Mouse (Mus musculus): ENCODE measurements around the gene Rbms3. TPM values are rescaled to one million over a fixed set of nuclear protein-coding genes. Genes with fewer than 3 reads are reported as not detected.

Rbms3 gene
- polyA plus RNA-seq, 1 experiment from 2014 or later = 48.9 TPM

- TF ChIP-seq CTCF (IDR thresholded peaks at IDR 0.05) (peak; percentile 76), EP300 (IDR thresholded peaks at IDR 0.05) (no peak)
- DNase-seq (ENCODE audit: low spot score) = peak; percentile 44
These were observed 1076.5 kb downstream of the Rbms3 start for GRCm38 (mm10) chr9:116553181-116553580.

DNA sequence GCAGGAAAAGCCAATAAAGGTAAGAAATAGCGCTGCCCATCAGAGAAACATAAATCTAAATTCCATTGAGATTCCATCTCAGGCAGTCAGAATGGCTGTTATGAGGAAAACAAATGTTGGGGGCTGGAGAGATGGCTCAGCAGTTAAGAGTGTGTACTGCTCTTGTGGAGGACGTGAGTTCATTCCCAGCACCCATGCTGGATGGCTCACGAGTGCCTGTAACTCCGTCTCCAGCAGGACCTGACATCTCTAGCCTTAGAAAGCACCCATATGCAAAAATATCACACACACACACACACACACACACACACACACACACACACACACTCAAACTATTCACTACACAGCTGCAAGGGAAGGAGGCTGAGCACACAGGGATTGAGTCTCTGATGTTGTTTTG, 1083.6 kb downstream of the Rbms3 start:
- TF ChIP-seq CTCF (IDR thresholded peaks at IDR 0.05) (no peak), EP300 (IDR thresholded peaks at IDR 0.05) (no peak)
- no peak for ATAC-seq
- H3K36me3 ChIP-seq (ENCODE audit: insufficient read depth, low read length) = no peaks in the 10 kb centered on the region
- no peak overlapping the region for H3K9ac ChIP-seq (replicated peaks; ENCODE audit: low read depth)
- DNase-seq (ENCODE audit: low spot score) = no peak
- H3K27ac ChIP-seq (ENCODE audit: low read length) = no peak overlapping the region
- no peak overlapping the region for H3K4me2 ChIP-seq (replicated peaks; ENCODE audit: low read depth, low read length)
- no peaks in the 10 kb centered on the region for H3K4me1 ChIP-seq (ENCODE audit: insufficient read depth, low read depth, low read length)
- H3K4me3 ChIP-seq (ENCODE audit: low read depth, low read length) = no peak overlapping the region
- 71% methylated on average over 4 of the region's 4 CpGs for WGBS
- H3K27me3 ChIP-seq (replicated peaks; ENCODE audit: insufficient read depth, low read length) = no peaks in the 10 kb centered on the region
- no peaks in the 10 kb centered on the region for H3K9me3 ChIP-seq (ENCODE audit: low read length)

More at GRCm38 (mm10) chr9:116553181-116553580, 1076.5 kb downstream of the Rbms3 start:
- H3K36me3 ChIP-seq (ENCODE audit: insufficient read depth, low read length) = no peaks in the 10 kb centered on the region
- ATAC-seq = no peak
- no peak overlapping the region for H3K4me2 ChIP-seq (replicated peaks; ENCODE audit: low read depth, low read length)
- no peaks in the 10 kb centered on the region for H3K4me1 ChIP-seq (ENCODE audit: insufficient read depth, low read depth, low read length)
- no peak overlapping the region for H3K9ac ChIP-seq (replicated peaks; ENCODE audit: low read depth)
- H3K27me3 ChIP-seq (replicated peaks; ENCODE audit: insufficient read depth, low read length) = no peaks in the 10 kb centered on the region
- H3K9me3 ChIP-seq (ENCODE audit: low read length) = no peaks in the 10 kb centered on the region
- 86% methylated on average over 3 of the region's 3 CpGs for WGBS
- no peak overlapping the region for H3K27ac ChIP-seq (ENCODE audit: low read length)
- H3K4me3 ChIP-seq (ENCODE audit: low read depth, low read length) = no peak overlapping the region

GRCm38 (mm10) chr9:116542793-116543192, 1086.9 kb downstream of the Rbms3 start:
- Histone ChIP-seq H3K27me3 (replicated peaks; ENCODE audit: insufficient read depth, low read length) (no peaks in the 10 kb centered on the region), H3K9me3 (ENCODE audit: low read length) (no peaks in the 10 kb centered on the region), H3K4me2 (replicated peaks; ENCODE audit: low read depth, low read length) (no peak overlapping the region), H3K4me1 (ENCODE audit: insufficient read depth, low read depth, low read length) (no peaks in the 10 kb centered on the region), H3K27ac (ENCODE audit: low read length) (no peak overlapping the region), H3K4me3 (ENCODE audit: low read depth, low read length) (no peak overlapping the region), H3K9ac (replicated peaks; ENCODE audit: low read depth) (no peak overlapping the region), H3K36me3 (ENCODE audit: insufficient read depth, low read length) (no peaks in the 10 kb centered on the region)
- ATAC-seq = no peak
- DNase-seq (ENCODE audit: low spot score) = peak; percentile 42
- TF ChIP-seq EP300 (IDR thresholded peaks at IDR 0.05) = no peak
- TF ChIP-seq CTCF (IDR thresholded peaks at IDR 0.05) = no peak
- WGBS = 46% methylated on average over 4 of the region's 4 CpGs

GRCm38 (mm10) chr9:116541976-116542375, 1087.7 kb downstream of the Rbms3 start:
- no peaks in the 10 kb centered on the region for H3K9me3 ChIP-seq (ENCODE audit: low read length)
- peak; percentile 18 for DNase-seq (ENCODE audit: low spot score)
- H3K9ac ChIP-seq (replicated peaks; ENCODE audit: low read depth) = no peak overlapping the region
- no peak overlapping the region for H3K27ac ChIP-seq (ENCODE audit: low read length)
- TF ChIP-seq CTCF (IDR thresholded peaks at IDR 0.05) (no peak), EP300 (IDR thresholded peaks at IDR 0.05) (no peak)
- H3K4me3 ChIP-seq (ENCODE audit: low read depth, low read length) = no peak overlapping the region
- no peaks in the 10 kb centered on the region for H3K36me3 ChIP-seq (ENCODE audit: insufficient read depth, low read length)
- no peaks in the 10 kb centered on the region for H3K4me1 ChIP-seq (ENCODE audit: insufficient read depth, low read depth, low read length)
- WGBS = 60% methylated on average over 7 of the region's 7 CpGs
- no peaks in the 10 kb centered on the region for H3K27me3 ChIP-seq (replicated peaks; ENCODE audit: insufficient read depth, low read length)
- no peak for ATAC-seq
- H3K4me2 ChIP-seq (replicated peaks; ENCODE audit: low read depth, low read length) = no peak overlapping the region

DNA sequence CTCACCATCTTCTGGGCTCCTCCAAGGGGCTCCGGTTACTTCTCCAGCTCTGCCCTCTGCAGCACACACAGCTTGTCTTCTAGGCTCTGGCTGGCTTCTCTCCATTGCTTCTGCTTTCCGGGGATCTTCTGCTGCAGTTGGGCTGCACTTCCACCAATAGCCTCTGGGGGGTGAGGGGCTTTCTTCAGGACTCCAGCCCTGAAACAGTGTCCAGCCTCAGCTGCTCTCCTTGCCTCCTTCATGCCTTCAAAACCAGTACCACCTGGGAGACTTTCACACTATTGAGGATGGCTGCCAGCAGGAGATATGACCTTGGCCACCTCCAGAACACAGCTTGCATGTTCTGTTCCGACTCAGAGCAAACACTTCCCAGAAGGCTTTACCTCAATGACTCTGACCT, 1094.0 kb downstream of the Rbms3 start:
- Histone ChIP-seq H3K4me2 (replicated peaks; ENCODE audit: low read depth, low read length) (no peak overlapping the region), H3K27ac (ENCODE audit: low read length) (no peak overlapping the region), H3K27me3 (replicated peaks; ENCODE audit: insufficient read depth, low read length) (no peaks in the 10 kb centered on the region), H3K4me3 (ENCODE audit: low read depth, low read length) (no peak overlapping the region), H3K36me3 (ENCODE audit: insufficient read depth, low read length) (no peaks in the 10 kb centered on the region), H3K9me3 (ENCODE audit: low read length) (no peaks in the 10 kb centered on the region), H3K4me1 (ENCODE audit: insufficient read depth, low read depth, low read length) (no peaks in the 10 kb centered on the region), H3K9ac (replicated peaks; ENCODE audit: low read depth) (no peak overlapping the region)
- no peak for ATAC-seq
- TF ChIP-seq EP300 (IDR thresholded peaks at IDR 0.05) = no peak
- TF ChIP-seq CTCF (IDR thresholded peaks at IDR 0.05) = peak; percentile 59
- WGBS = 60% methylated on average over 3 of the region's 3 CpGs
- peak; percentile 9 for DNase-seq (ENCODE audit: low spot score)

DNA sequence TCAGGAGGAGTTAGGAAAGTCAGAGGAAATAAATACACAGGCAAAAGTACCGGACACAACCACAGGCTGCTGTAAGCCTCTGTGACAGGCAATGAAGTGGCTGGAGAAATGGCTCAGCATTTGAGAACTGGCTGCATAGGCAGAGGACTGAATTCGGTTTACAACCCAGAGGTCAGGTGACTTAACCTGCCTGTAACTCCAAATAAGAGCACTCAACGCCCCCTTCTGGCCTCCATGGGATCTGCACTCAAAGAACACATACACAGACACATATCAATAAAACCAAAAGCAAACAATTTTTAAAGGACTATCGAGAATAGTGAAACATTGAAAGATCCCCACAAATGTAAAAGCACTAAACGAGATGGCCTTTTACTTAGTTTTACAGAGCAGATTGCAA, 1096.3 kb downstream of the Rbms3 start:
- 79% methylated on average over 5 of the region's 5 CpGs for WGBS
- H3K9ac ChIP-seq (replicated peaks; ENCODE audit: low read depth) = no peak overlapping the region
- ATAC-seq = no peak

GRCm38 (mm10) chr9:116531121-116531520, 1098.6 kb downstream of the Rbms3 start:
- no peaks in the 10 kb centered on the region for H3K9me3 ChIP-seq (ENCODE audit: low read length)
- 93% methylated on average over 4 of the region's 4 CpGs for WGBS
- no peak overlapping the region for H3K4me2 ChIP-seq (replicated peaks; ENCODE audit: low read depth, low read length)
- H3K27ac ChIP-seq (ENCODE audit: low read length) = no peak overlapping the region
- no peaks in the 10 kb centered on the region for H3K36me3 ChIP-seq (ENCODE audit: insufficient read depth, low read length)
- DNase-seq (ENCODE audit: low spot score) (no peak), ATAC-seq (no peak)
- no peaks in the 10 kb centered on the region for H3K4me1 ChIP-seq (ENCODE audit: insufficient read depth, low read depth, low read length)
- no peak for TF ChIP-seq EP300 (IDR thresholded peaks at IDR 0.05)
- no peak for TF ChIP-seq CTCF (IDR thresholded peaks at IDR 0.05)
- no peak overlapping the region for H3K9ac ChIP-seq (replicated peaks; ENCODE audit: low read depth)
- H3K27me3 ChIP-seq (replicated peaks; ENCODE audit: insufficient read depth, low read length) = no peaks in the 10 kb centered on the region
- no peak overlapping the region for H3K4me3 ChIP-seq (ENCODE audit: low read depth, low read length)

More for the DNA sequence above, 1096.3 kb downstream of the Rbms3 start:
- H3K27ac ChIP-seq (ENCODE audit: low read length) = no peak overlapping the region
- no peaks in the 10 kb centered on the region for H3K9me3 ChIP-seq (ENCODE audit: low read length)
- no peaks in the 10 kb centered on the region for H3K4me1 ChIP-seq (ENCODE audit: insufficient read depth, low read depth, low read length)
- TF ChIP-seq CTCF (IDR thresholded peaks at IDR 0.05) = no peak
- TF ChIP-seq EP300 (IDR thresholded peaks at IDR 0.05) = no peak
- H3K4me2 ChIP-seq (replicated peaks; ENCODE audit: low read depth, low read length) = no peak overlapping the region
- no peaks in the 10 kb centered on the region for H3K36me3 ChIP-seq (ENCODE audit: insufficient read depth, low read length)
- H3K27me3 ChIP-seq (replicated peaks; ENCODE audit: insufficient read depth, low read length) = no peaks in the 10 kb centered on the region
- DNase-seq (ENCODE audit: low spot score) = no peak
- no peak overlapping the region for H3K4me3 ChIP-seq (ENCODE audit: low read depth, low read length)
